Mouse (Mus musculus) ovary, adult 18-20 months (tissue): Measurements from ENCODE around the gene Actg1.
A peak's percentile ranks its signal among the peaks of the same experiment; 100 is the strongest.

ENCODE experiments used
- DNase-seq: peaks from one replicate; pipeline ENCODE4 v3.0.0; 2022; ENCODE audit warnings: low spot score, mixed read lengths

Gene Actg1

GRCm38 (mm10) chr11:120310813-120311312, 37.5 kb downstream of the Actg1 start:
- peak; percentile 90 for DNase-seq

GRCm38 (mm10) chr11:120308441-120309320, 39.7 kb downstream of the Actg1 start:
- no peak for DNase-seq

GRCm38 (mm10) chr11:120307566-120308430, 40.5 kb downstream of the Actg1 start:
- DNase-seq, result peak; percentile 82

GRCm38 (mm10) chr11:120307132-120307413, 41.3 kb downstream of the Actg1 start:
- no peak for DNase-seq

- DNase-seq, result no peak
Measured at GRCm38 (mm10) chr11:120306366-120307131, 41.8 kb downstream of the Actg1 start.

- no peak for DNase-seq
Measured at GRCm38 (mm10) chr11:120305535-120306365, 42.6 kb downstream of the Actg1 start.

- DNase-seq, result peak; percentile 86
Measured at GRCm38 (mm10) chr11:120304886-120305534, 43.3 kb downstream of the Actg1 start.

GRCm38 (mm10) chr11:120304350-120304694, 44.0 kb downstream of the Actg1 start:
- DNase-seq, result peak; percentile 56

- no peak for DNase-seq
Measured at GRCm38 (mm10) chr11:120303559-120304349, 44.6 kb downstream of the Actg1 start.

- no peak for DNase-seq
Measured at GRCm38 (mm10) chr11:120303119-120303518, 45.2 kb downstream of the Actg1 start.

- DNase-seq, result no peak
Measured at GRCm38 (mm10) chr11:120299484-120299883, 48.9 kb downstream of the Actg1 start.

GRCm38 (mm10) chr11:120298441-120299141, 49.8 kb downstream of the Actg1 start:
- no peak for DNase-seq

GRCm38 (mm10) chr11:120297767-120298166, 50.6 kb downstream of the Actg1 start:
- DNase-seq, result no peak

- DNase-seq, result no peak
Measured at GRCm38 (mm10) chr11:120296305-120297144, 51.8 kb downstream of the Actg1 start.
